Mouse (Mus musculus) forebrain, embryonic 16.5 days (tissue): Measurements from ENCODE around the gene Senp3. TPM values are rescaled to one million over a fixed set of nuclear protein-coding genes. Genes with fewer than 3 reads are reported as not detected.

ENCODE experiments used
- microRNA counts: library from miRNA; unstranded; fragments of <30 nt; microRNA quantifications from one replicate; lab custom pipeline; 2016
- microRNA-seq: library from miRNA; unstranded; fragments of <30 nt; microRNA quantifications from one replicate; pipeline ENCODE4, GENCODE M21; 2017
- polyA plus RNA-seq: library from polyadenylated mRNA; unstranded; fragments of >200 nt; fragmentation: Nextera tagmentation; extraction: Ambion mirVana; gene quantifications from 2 replicates; pipeline ENCODE4 v1.2.1, GENCODE M21; 2015

The Senp3 gene
- polyA plus RNA-seq, 1 experiment from 2014 or later = 115 TPM

MicroRNA genes within 50 kb of the gene (microRNA counts, 519-probe panel; counts per million panel counts)
- microRNA mmu-miR-1934 (lab: Ali Mortazavi, UCI) = not detected
- microRNA mmu-miR-467f (lab: Ali Mortazavi, UCI) = 2,107 counts per million, percentile 36 among the panel's probes with 10 or more counts

Small RNA genes lying within 50 kb of the gene (microRNA-seq; reads per million reads assigned to microRNA genes)
- gene Mir1934 (1.0 reads per million), gene Mir467f (not detected)

Other genes with a start within 250 kb of the Senp3 start
- gene Dnah2, start 133.0 kb downstream of the Senp3 start, polyA plus RNA-seq = 3.5 and 3.7 TPM in 2 replicates
- gene Efnb3, start 121.9 kb downstream of the Senp3 start, polyA plus RNA-seq = 95.7 and 123 TPM in 2 replicates
- 27.3 and 28.6 TPM in 2 replicates for gene Wrap53, start 101.8 kb downstream of the Senp3 start, polyA plus RNA-seq
- gene Trp53, start 101.7 kb downstream of the Senp3 start, polyA plus RNA-seq = 103 and 109 TPM in 2 replicates
- gene Atp1b2, start 76.1 kb downstream of the Senp3 start, polyA plus RNA-seq = 30.2 and 33.8 TPM in 2 replicates
- not detected in 2 replicates for gene Shbg, start 64.2 kb downstream of the Senp3 start, polyA plus RNA-seq
- 17.3 and 23.8 TPM in 2 replicates for gene Sat2, start 60.1 kb downstream of the Senp3 start, polyA plus RNA-seq
- 37.1 and 47.7 TPM in 2 replicates for gene Fxr2, start 49.1 kb downstream of the Senp3 start, polyA plus RNA-seq
- not detected in 2 replicates for gene Sox15, start 26.8 kb downstream of the Senp3 start, polyA plus RNA-seq
- gene Mpdu1, start 19.4 kb downstream of the Senp3 start, polyA plus RNA-seq = 82.1 and 90.4 TPM in 2 replicates
- 6.4 and 7.8 TPM in 2 replicates for gene Cd68, start 15.9 kb downstream of the Senp3 start, polyA plus RNA-seq
- 563 and 599 TPM in 2 replicates for gene Eif4a1, start 9.7 kb downstream of the Senp3 start, polyA plus RNA-seq
- gene Tnfsf13, start 3.7 kb upstream of the Senp3 start, polyA plus RNA-seq = 0.34 and 0.46 TPM in 2 replicates
- gene Tnfsf12, start 13.8 kb upstream of the Senp3 start, polyA plus RNA-seq = 1.1 and 1.2 TPM in 2 replicates
- 0.81 and 1.2 TPM in 2 replicates for gene Tnfsfm13, start 14.0 kb upstream of the Senp3 start, polyA plus RNA-seq
- gene Polr2a, start 76.6 kb upstream of the Senp3 start, polyA plus RNA-seq = 16.4 and 18.1 TPM in 2 replicates
- gene Slc35g3, start 79.9 kb upstream of the Senp3 start, polyA plus RNA-seq = 0.16 and 0.18 TPM in 2 replicates
- gene Zbtb4, start 83.8 kb upstream of the Senp3 start, polyA plus RNA-seq = 3.3 and 3.6 TPM in 2 replicates
- gene Chrnb1, start 113.9 kb upstream of the Senp3 start, polyA plus RNA-seq = 1.2 TPM in 2 replicates
- 5.2 and 5.9 TPM in 2 replicates for gene Fgf11, start 119.8 kb upstream of the Senp3 start, polyA plus RNA-seq
- 0.45 and 0.77 TPM in 2 replicates for gene Tmem102, start 123.5 kb upstream of the Senp3 start, polyA plus RNA-seq
- gene Gm39566, start 133.2 kb upstream of the Senp3 start, polyA plus RNA-seq = not detected in 2 replicates
- gene Spem2, start 136.4 kb upstream of the Senp3 start, polyA plus RNA-seq = not detected in 2 replicates
- 0.72 and 0.75 TPM in 2 replicates for gene Spem1, start 140.1 kb upstream of the Senp3 start, polyA plus RNA-seq
- gene Nlgn2, start 155.7 kb upstream of the Senp3 start, polyA plus RNA-seq = 18.7 and 22.8 TPM in 2 replicates
- gene Tmem256, start 156.4 kb upstream of the Senp3 start, polyA plus RNA-seq = 254 and 272 TPM in 2 replicates
- gene Plscr3, start 164.3 kb upstream of the Senp3 start, polyA plus RNA-seq = 55.0 and 57.7 TPM in 2 replicates
- 0.29 and 0.39 TPM in 2 replicates for gene Tnk1, start 176.6 kb upstream of the Senp3 start, polyA plus RNA-seq
- not detected in 2 replicates for gene Tmem95, start 195.9 kb upstream of the Senp3 start, polyA plus RNA-seq
- 1.3 and 1.9 TPM in 2 replicates for gene Kctd11, start 199.3 kb upstream of the Senp3 start, polyA plus RNA-seq
- gene Acap1, start 213.5 kb upstream of the Senp3 start, polyA plus RNA-seq = 0.48 and 0.49 TPM in 2 replicates
- gene 2810408A11Rik, start 218.9 kb upstream of the Senp3 start, polyA plus RNA-seq = 16.4 and 18.5 TPM in 2 replicates
- 19.0 and 21.5 TPM in 2 replicates for gene Neurl4, start 219.0 kb upstream of the Senp3 start, polyA plus RNA-seq
- gene Gps2, start 231.8 kb upstream of the Senp3 start, polyA plus RNA-seq = 81.2 and 91.8 TPM in 2 replicates
- 1,142 and 1,181 TPM in 2 replicates for gene Eif5a, start 239.9 kb upstream of the Senp3 start, polyA plus RNA-seq